Mouse (Mus musculus): ENCODE results near the gene Hoxa13.

Gene Hoxa13

GRCm38 (mm10) chr6:52252016-52252774 is 8.5 kb downstream of the Hoxa13 start:
- no peak for DNase-seq (ENCODE audit: low spot score)

GRCm38 (mm10) chr6:52251177-52251879 is 9.4 kb downstream of the Hoxa13 start:
- DNase-seq (ENCODE audit: low spot score): no peak

DNA sequence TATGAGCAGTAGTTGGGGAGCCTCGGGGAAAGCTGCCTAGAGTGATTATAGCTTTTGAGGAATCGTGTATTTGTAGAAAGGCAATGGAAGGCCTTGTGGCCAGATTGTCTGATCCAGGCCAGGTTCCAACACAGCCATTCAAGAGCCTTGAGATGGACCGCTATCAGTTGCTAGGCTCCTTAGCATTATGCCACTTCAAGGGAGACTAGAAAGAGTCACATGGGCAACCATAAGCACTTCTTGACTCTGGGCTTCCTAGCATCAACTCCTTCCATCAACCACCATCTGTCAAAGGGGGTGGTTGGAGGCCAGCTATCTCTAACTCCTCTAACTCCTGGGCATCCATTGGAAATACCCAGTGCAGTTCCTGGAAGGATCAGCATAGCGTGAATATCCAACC is 10.9 kb downstream of the Hoxa13 start:
- no peak for DNase-seq (ENCODE audit: low spot score)

DNA sequence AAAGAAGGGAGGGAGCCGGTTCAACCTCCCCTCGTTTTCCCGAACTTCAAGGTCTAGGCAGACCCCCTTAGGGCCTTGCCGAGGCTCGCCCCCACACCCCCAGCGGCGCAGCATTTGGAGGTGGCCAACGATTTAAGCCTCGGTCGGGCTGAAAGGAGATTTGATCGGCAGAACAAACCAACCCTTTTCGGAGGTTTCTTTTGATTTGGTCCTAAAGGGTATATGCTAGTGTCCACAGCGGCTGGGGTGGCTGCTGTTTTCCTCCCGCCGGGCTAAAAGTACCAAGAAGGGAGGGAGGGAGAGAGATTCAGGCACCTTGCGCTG is 11.3 kb downstream of the Hoxa13 start:
- DNase-seq (ENCODE audit: low spot score): no peak

- no peak for DNase-seq (ENCODE audit: low spot score)
Measured at GRCm38 (mm10) chr6:52248638-52249414, 11.9 kb downstream of the Hoxa13 start.

DNA sequence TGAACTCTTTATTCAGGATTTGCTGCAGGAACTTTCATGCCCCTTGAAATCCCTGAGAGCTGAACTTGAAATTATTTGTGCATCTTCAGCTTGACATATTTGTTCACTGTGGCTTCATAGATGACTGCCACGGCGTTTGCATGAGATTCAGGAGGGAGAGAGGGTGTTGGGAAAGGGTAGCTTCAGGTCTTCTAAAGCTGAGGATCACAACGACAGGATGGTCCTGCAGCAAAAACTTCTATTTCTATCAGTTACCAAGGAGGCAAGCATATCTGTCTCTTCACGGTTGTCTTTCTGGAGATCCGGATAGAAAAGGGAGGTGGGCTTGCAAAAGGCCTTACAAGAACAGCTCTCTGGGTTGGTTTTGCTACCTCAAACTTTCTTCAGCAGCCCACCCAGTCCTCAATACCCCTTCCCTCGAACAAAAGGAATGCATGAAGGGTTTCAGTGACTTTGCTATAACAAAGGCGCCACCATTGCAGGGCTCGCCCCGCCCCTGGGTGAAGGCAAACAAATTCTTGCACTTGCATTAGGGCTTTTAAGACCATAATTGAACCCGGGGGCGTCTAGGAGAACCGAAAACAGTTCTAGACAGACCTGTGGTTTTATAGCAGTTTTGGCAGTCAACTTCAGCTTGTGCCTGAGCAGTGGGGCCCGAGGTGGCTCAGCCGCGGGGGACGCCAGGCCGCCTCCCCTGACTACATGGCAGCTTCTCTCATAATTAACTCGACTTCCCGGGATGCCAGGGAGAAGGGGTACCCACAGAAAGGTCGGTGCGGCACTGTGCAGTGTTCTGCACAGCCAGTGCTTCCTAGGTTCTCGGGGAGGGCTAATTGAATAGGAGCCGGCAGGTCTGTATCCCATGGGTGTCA is 12.7 kb downstream of the Hoxa13 start:
- DNase-seq (ENCODE audit: low spot score): no peak

DNA sequence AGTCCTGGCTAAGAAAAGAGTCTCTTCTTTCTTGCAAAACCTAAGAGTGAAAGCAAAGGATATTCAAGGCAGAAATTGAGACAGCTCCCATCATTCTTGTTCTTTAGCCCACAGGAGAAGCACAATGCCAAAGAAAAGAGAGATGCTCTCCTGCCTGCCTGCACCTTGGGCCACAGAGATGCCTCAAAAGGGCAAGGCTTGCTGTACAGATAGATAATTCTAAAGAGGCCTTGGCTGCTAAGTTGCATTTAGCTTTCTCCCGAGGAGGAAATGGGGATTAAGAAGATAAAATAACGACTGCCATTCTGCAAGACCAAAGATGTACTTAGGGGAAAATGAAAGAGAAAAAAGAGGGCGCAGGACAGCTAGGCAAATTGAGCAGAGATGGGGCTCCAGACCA is 13.8 kb downstream of the Hoxa13 start:
- DNase-seq (ENCODE audit: low spot score): no peak

DNA sequence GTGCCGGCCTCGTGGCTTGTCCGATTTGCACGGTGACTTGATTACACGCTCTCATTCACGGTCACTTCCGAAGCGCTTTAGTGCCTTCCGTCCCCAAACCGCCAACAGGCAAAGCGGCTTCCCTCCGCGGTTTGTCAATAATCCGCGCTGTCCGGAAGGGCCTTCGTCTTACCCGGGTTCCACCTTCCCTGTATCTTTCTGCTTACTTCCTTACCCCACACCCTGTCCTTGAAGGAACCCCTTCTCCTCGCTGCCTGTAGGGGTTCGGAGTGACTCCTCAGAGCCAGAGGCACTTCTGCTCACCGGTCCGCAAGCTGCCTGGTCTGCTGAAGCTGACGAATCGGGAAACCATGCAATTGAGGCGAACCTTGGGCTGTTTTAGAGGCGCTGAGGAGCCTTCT is 14.3 kb downstream of the Hoxa13 start:
- no peak for DNase-seq (ENCODE audit: low spot score)

DNA sequence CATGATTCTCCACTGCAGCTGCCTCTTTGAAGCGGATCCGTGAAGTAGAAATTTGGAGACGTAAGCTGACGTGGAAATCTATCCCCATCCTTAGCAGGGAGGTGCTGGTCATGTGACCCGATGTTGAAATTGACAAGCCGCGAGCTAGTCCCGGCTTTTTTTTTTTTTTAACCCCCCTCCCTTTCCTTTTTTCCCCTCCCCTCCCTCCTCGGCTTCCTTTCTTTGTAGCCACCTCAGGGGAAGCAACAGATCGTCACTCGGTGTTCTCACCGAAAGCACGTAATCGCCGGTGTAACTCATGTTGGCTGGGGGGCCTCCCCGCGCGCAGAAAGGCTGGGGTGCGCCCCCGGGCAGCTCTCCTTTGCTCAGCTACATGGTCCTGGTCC is 14.9 kb downstream of the Hoxa13 start, which contains the start of gene Hoxa11:
Gene Hoxa11 (minus strand): TSS at position 54 of the 386 bp plus-strand sequence.
- no peak for DNase-seq (ENCODE audit: low spot score)

- DNase-seq (ENCODE audit: low spot score): no peak
Measured at GRCm38 (mm10) chr6:52245040-52245756, 15.5 kb downstream of the Hoxa13 start.

- DNase-seq (ENCODE audit: low spot score): no peak
Measured at GRCm38 (mm10) chr6:52244471-52245039, 16.1 kb downstream of the Hoxa13 start.

- no peak for DNase-seq (ENCODE audit: low spot score)
Measured at GRCm38 (mm10) chr6:52243681-52244121, 17.0 kb downstream of the Hoxa13 start.

- DNase-seq (ENCODE audit: low spot score): no peak
Measured at GRCm38 (mm10) chr6:52242801-52243332, 17.8 kb downstream of the Hoxa13 start.

DNA sequence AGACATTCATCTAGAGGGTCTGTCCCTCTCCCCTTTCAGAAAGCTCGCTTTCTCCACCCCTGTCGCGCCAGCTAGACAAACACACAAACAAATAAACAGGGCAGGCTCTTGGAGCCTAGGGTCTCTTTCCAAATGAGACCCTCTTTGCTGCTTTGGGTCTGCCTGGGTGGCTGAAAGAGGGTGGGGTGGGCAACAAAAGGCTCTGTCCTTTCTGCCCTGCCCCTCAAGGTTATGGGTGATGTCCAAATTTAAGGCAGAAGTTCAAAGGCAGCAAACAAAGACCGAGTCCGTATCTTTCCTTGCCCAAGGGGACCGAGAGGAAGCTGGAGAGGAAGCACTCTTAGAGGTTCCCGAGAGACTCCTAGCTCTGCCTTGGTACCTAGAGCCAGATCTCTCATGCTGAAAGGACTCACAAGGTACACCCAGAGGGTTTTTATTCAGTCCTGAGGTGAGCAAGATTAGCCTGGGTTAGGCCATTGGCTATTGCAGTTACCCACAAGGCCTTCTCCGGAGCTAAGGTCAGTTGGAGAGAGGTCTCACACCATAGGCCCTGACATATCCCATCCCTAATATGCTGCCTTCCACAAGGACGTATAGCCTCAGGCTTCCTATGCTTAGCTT is 19.6 kb downstream of the Hoxa13 start:
- no peak for DNase-seq (ENCODE audit: low spot score)

DNA sequence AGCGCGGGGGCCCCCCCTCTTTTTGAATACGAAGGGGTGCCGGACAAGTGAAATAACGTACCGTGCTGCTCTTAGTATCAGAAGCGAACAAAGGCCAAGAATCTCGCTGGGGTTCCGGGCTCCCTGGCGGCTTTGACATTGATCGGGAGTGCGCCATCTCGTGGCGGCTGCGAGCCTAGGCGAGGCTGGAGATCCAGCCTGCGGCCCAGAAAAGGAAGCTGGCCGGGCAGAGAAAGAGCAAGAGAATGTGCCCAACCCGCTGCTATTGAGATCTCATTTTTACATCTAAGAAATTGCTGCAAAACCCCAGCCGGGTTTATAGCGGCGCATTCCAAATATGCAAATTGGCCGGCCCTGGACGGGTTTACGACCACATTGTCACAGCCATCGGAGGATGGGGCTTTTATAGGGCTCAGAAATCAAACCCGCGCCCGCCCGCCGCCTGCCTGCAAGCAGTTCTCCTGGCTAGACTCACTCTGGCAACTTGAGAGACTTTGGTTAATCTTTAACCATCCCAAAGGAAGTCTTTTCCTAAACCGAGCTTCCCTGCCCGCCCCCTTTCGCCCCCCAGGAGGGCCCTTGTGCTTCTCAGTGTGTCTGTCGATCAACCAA is 20.2 kb downstream of the Hoxa13 start, which contains the start of gene Hoxa10:
Gene Hoxa10 (minus strand): TSS at position 466 of the 612 bp plus-strand sequence.
- DNase-seq (ENCODE audit: low spot score): peak; percentile 78

DNA sequence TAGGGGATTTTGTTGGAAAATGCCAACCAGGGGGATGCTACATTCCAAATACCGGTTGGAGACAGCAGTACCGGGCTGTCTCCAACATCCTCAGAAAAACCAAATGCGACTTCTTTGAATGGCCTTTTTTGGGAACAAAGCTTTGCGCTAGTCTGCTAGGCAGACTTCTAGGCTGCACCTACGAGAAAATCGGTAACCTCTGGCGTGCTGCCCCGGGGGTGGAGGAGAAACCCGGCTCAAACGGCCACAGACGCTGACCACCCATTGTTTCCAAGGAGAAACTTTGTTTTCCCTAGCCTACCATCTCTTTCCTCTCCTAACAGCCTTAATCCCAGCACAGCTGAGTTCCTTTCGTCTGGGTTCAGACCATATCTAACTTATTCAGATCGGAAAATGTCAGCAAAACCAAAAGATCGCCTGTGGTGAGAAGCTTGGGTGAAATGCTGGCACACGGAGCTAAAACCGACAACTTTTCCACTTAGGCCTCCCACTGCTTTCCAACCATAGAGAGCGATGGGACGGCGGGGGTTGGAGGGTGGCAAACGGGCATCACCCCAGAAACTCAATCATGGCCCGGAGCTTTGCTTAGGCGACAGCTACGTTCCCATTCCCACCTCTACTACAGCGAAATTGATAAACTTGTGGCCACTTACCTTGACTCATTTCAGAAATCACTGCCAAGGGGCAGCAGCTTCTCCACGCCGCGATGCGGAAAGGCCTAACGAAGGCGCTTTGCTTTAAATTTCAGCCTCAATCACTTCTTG is 20.9 kb downstream of the Hoxa13 start:
- no peak for DNase-seq (ENCODE audit: low spot score)

GRCm38 (mm10) chr6:52238976-52239375 is 21.7 kb downstream of the Hoxa13 start:
- DNase-seq (ENCODE audit: low spot score): no peak

GRCm38 (mm10) chr6:52238155-52238545 is 22.5 kb downstream of the Hoxa13 start:
- DNase-seq (ENCODE audit: low spot score): no peak

All from ovary, postnatal 14 days (tissue).